Mouse (Mus musculus): Measurements from ENCODE around the gene Stat3. TPM values are rescaled to one million over a fixed set of nuclear protein-coding genes. Genes with fewer than 3 reads are reported as not detected.

Stat3 gene
- total RNA-seq, 2 experiments from 2014 or later = 111 to 115 TPM

DNA sequence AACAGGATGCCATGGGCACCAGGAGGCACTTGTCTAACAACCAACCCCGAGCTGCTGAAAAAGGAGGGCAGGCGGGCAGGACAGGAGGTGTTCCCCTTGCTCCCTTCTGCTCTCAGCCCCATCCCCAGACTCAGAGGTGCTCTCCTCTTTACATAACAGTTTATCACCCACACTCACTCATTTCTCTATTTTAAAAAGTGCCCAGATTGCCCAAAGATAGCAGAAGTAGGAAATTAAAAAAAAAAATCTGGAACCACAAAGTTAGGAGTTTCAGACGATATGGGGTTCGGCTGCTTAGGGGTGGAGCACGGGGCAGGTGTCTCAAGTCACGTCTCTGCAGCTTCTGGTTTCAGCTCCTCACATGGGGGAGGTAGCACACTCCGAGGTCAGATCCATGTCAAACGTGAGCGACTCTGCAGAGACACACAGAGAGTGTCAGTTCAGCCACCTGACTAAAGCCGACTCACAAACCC, 51.0 kb downstream of the Stat3 start:
- no peak for DNase-seq

DNA sequence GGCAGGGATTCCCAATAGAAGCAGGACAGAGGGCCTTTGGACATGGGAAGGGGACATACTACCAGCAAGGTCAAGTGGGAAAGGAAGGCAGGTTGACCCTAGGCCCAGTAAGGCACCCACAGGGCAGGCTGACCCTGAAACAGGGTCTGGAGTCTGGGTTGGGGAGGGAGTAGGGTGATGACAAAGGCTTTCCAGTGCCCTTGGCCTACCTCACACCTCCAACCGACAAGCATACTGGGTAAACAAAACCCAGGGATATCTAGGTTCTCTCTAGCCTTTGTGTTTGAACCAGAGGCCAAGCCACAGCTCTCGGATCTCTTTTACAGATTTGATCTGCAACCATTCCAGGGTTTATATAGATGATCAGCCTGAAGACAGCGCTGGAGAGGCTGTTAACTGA, 51.6 kb downstream of the Stat3 start:
- DNase-seq = no peak

- DNase-seq = no peak
Observed at GRCm38 (mm10) chr11:100887236-100887635, 52.1 kb downstream of the Stat3 start.

GRCm38 (mm10) chr11:100886188-100886740, 53.1 kb downstream of the Stat3 start:
- no peak for DNase-seq

GRCm38 (mm10) chr11:100885472-100885871, 53.9 kb downstream of the Stat3 start:
- no peak for DNase-seq

DNA sequence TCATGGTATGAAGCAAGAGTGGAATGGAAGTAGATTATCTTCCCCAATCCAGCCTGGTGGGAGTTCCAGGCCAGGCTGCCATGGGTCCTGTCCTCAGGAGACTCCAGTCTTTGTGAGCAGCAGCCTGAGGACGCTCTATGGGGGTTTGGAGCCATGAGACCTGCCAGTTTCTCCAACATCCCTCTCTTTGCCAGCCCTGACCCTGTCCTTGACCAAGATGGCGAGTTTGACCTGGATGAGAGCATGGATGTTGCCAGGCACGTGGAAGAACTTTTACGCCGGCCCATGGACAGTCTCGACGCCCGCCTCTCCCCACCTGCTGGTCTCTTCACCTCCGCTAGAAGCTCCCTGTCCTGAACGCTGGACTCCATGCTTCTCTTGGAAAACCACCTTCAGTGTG, 55.7 kb downstream of the Stat3 start:
- DNase-seq = no peak

DNA sequence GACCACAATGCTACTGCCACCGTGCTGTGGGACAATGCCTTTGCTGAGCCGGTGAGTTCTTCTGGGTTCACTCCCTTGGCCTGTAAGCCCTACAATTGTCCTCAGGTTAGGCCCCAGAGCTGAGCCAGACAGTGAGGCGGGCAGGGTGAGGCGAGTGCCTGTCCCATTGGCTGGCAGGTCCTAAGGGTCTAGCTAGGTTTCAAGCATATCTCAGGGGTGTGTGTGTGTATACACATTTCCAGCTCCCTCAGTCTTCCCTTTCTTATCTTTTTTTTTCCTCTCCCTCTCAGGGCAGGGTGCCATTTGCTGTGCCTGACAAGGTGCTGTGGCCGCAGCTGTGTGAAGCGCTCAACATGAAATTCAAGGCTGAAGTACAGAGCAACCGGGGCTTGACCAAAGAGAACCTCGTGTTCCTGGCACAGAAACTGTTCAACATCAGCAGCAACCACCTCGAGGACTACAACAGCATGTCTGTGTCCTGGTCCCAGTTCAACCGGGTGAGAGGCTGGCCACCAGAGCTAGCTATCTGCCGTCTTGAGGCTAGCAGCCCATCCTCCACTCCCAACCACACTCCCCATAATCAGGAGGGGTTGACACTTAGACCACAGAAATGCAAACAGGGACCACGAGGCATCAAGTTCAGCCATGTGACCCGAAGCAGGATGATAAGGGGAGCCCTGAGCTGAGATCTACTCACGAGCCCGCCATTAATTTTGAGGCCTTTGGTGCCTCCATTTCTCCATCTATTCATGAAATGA, 59.8 kb downstream of the Stat3 start:
- DNase-seq = no peak

DNA sequence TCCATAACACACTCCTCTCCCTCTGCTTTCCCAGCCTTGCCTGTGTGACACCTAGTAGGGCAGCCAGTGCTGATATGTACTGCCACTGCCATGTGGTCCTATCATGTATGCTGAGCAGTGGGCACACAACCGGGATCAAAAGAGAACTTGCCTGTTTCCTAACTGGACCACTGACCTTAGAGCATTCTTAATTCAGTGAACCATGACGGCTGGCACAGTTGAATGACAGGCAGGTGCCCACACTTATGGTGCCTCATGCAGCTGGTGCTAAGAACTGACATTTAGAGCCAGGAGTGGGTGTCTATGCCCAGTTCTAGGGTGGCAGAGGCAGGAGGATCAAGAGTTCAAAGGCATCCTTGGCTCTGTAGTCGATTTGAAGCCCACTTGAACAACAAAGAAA, 63.6 kb downstream of the Stat3 start:
- no peak for DNase-seq

- DNase-seq = no peak
Observed at GRCm38 (mm10) chr11:100870968-100871350, 68.4 kb downstream of the Stat3 start.

GRCm38 (mm10) chr11:100870256-100870967, 68.9 kb downstream of the Stat3 start:
- no peak for DNase-seq

- DNase-seq = no peak
Observed at GRCm38 (mm10) chr11:100865618-100866017, 73.7 kb downstream of the Stat3 start.

DNA sequence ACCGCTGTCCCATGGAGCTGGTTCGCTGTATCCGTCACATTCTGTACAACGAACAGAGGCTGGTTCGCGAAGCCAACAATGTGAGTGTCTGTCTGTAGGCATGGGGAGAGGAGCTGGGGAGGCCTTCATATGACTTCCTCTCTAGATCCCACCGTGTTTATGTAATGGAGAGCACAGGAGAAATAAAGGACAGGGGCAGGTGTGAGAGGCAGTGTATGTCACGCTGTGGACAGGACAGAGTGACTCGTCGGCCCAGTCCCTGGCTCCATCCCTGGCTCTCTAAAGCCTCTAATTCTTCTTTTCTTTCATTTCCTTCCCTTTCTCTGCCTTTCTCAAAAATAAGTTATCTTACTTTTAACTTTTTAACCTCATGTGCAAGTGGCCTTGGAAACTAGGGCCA, 76.2 kb downstream of the Stat3 start:
- no peak for DNase-seq

- DNase-seq = no peak
Observed at GRCm38 (mm10) chr11:100861836-100862235, 77.5 kb downstream of the Stat3 start.

DNA sequence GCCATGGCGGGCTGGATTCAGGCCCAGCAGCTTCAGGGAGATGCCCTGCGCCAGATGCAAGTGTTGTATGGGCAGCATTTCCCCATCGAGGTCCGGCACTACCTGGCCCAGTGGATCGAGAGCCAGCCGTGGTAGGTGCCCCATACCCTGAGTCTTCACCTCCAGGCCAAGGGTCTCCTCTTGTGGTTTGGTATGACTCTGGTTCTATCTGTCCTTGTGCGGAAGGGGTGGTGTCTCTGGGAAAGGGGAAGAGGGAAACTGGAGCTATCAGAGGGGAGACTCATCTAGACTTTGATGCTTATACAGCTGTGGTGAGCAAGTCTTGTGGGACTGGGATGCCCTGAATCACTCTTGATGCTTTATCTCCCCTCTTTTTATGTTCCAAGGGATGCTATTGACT, 78.0 kb downstream of the Stat3 start:
- no peak for DNase-seq

DNA sequence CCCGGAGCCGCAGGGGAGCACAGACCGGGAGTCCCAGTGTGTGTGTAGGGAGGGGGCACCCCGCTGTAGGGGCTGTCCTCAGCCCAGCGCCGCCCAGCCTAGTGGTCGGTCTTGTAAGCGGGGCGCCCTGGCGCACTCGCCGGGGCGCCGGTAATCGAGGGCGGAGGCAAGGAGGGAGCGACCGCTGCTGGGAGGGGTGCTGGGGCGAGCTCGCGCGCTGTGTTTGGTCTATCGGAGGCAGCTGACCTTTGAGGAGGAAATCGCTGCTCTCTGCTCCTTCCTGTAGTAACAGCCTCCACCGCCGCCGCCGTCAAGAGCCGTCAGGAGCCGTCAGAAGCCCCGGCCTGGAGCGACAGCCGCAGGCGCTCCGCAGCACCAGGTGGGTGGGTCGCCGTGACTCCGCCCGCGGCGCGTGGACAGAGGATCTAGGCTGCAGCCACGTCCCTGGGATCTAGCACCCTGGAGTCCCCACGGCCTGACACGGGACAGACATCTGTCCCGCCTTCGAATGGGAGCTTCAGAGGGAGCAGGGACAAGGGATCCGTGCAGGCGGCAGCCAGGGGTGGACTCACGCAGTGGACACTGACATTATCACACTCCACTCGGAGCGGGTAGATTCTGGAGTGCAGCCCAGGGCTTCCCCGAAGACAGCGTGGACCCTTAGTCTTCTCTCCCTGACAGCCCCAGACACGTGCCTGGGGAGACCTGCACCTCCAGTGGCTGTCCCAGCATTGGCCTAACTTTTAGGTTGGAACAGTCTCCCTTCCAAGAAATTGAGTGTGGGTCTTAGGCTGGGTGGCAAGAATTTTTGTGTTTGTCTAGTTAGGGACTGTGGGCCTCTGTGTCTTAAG, 78.9 kb downstream of the Stat3 start:
- peak; percentile 88 for DNase-seq

DNA sequence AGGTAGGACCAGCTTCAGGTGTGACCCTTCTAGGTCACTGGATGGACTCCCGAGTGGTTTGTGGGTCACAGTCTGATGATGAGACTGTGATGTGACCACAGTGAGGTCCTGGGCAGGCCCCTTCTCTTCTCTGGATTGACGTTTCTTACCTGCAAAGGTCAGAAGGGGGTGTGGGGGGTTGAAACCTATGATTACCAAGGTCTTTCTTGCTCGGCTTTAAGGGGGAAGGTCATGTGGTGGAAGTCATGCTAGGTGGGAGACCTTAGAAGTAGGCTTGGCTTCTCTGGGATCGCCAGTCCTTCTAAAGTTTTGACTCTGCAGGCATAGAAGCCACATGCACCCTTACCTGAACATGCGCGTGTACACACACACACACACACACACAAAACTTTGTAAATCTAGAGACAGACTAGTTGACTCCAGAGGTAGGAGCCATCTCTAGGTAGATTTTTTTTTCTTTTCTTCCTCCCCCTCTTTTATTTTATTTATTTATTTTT, 79.7 kb downstream of the Stat3 start:
- DNase-seq = no peak

DNA sequence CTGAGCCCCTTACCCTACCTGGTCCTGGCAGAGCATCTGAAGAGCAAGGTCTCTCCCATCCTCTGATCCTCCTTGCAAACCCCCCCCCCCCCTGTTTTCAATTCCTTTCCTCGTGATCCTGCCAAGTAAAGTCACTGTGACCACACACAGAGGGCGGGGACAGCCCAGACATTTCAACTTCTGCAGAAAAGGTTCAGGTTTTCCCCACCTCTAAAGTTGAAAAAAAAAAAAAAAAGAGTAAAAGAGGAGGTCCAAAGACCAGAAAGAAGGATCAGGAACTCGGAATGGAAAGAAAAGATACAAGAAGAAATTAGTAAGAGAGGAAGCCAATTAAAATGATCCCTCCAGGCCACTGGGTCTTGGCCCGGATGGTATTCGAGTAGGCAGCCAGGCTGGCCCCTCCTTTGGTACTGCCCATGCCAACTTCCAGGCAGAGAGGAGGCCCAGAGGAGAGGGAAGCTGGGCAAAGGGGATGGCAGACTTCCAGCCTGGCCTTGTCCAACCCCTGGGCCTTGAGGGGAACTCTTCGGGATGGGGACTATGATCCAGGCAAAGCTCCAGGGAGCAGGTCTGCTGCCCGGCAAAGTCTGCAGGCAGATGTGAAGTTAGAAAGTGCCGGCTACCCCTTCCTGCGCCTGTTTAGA, 80.3 kb downstream of the Stat3 start, which contains the start of gene Stat5a:
Gene Stat5a (plus strand): TSS at position 417 of the 644 bp plus-strand sequence.
- peak; percentile 90 for DNase-seq

GRCm38 (mm10) chr11:100857960-100858359, 81.4 kb downstream of the Stat3 start:
- no peak for DNase-seq

GRCm38 (mm10) chr11:100855178-100855577, 84.2 kb downstream of the Stat3 start:
- DNase-seq = no peak

DNA sequence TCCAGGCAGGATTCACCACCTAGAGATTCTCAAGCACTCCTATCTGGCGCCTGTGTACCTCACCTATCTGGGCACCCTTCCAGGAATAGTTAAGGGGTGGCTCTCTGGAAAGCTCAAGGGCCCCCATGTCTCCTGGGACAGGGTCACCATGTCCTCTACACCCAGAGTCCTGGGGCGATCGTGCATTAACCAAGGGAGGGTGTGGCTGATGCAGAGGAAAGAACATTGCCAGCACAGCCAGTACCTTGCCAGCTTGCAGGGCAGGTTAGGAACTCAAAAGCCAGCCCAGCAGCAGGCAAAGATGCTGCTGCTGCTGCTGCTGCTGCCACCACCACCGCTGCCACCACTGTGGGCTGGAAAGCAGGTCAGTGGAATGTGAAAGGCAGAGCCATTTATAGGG, 85.1 kb downstream of the Stat3 start:
- DNase-seq = no peak

DNA sequence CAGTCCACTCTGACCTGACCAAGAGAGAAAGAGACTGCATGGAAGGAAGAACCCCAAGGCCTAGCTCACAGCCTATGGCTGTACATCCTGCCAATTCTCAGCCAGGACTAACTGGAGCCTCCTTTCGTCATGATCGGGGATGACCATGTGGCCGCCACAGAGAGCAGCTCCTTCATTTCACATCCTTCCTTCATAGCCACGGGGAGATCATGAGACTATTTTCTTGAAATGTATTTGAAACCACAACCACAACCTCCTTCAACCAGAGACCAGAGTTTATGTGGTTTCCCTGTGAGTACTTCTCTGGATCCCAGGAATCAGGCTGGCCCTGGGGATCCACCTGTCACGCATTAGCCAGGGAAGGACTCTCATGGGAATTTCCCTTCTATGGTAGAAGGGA, 86.3 kb downstream of the Stat3 start:
- no peak for DNase-seq

DNA sequence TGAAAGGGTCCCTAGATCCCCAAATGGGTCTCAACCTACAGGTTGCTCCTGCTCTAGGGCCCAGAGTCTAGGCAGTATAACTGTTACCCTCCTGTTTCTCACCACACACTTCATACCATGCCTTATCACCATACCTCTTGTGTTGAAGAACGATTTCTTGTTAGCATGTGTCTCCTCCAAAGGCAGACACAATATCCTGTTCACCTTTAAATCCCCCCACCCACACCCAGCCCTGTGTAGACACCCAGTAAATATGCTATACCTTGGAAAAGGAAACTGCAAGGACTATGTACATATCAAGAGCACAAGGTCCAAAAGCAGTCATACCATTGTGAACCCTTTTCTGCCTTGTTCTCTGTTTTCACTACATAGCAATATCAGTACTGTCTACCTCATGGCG, 87.3 kb downstream of the Stat3 start:
- no peak for DNase-seq

All from heart, postnatal 4 days (tissue).